Mouse (Mus musculus) liver, adult 2 months (tissue): ENCODE measurements at regions not wholly inside any gene's neighbourhood (a gene's known extent, or its start where the extent isn't known, plus 50 kb on each side); places are given as distances from the start of the nearest gene placed in this dataset.
A peak's percentile ranks its signal among the peaks of the same experiment; 100 is the strongest.
"Not testable (repeated sequence)": the region's sequence is repeated elsewhere in the genome, so short reads cannot be mapped to it uniquely, and the experiment has no call there.

ENCODE experiments used
- DNase-seq: peaks from one replicate; pipeline ENCODE4 v3.0.0-alpha.2; 2011; ENCODE audit warnings: low read depth, low spot score; ENCODE audit errors: extremely low read depth
- H3K27ac ChIP-seq: fragments of 200-500 bp; replicated peaks from 2 replicates; pipeline ENCODE4 v1.5.1; 2012; ENCODE audit warnings: low read depth, mild to moderate bottlenecking, control low read depth, inconsistent platforms, low read length; ENCODE audit not compliant: insufficient read depth
- H3K27me3 ChIP-seq: fragments of 200-500 bp; 2 replicates; pipeline ENCODE4 v1.6.1; 2012; ENCODE audit warnings: mild to moderate bottlenecking, moderate library complexity, low read length, inconsistent platforms; ENCODE audit not compliant: control insufficient read depth, insufficient read depth
- H3K36me3 ChIP-seq: fragments of 200-500 bp; 2 replicates; pipeline ENCODE4 v1.6.1; 2012; ENCODE audit warnings: low read length, inconsistent platforms; ENCODE audit not compliant: control insufficient read depth, insufficient read depth
- H3K4me1 ChIP-seq: fragments of 200-500 bp; 2 replicates; pipeline ENCODE4 v1.6.1; 2011; ENCODE audit warnings: low read length; ENCODE audit not compliant: control insufficient read depth, insufficient read depth
- H3K4me3 ChIP-seq: fragments of 200-500 bp; 2 replicates; pipeline ENCODE4 v1.5.1; 2011; ENCODE audit warnings: low read depth, mild to moderate bottlenecking, control low read depth, low read length, moderate library complexity; ENCODE audit not compliant: insufficient read depth
- H3K79me2 ChIP-seq: fragments of 200-500 bp; 2 replicates; pipeline ENCODE4 v1.6.1; 2012; ENCODE audit warnings: inconsistent platforms, mild to moderate bottlenecking, low read length, moderate library complexity; ENCODE audit not compliant: control insufficient read depth, insufficient read depth
- H3K9ac ChIP-seq: fragments of 200-500 bp; 2 replicates; pipeline ENCODE4 v1.6.1; 2012; ENCODE audit warnings: low read depth, mild to moderate bottlenecking, control low read depth, inconsistent platforms, low read length
- CTCF ChIP-seq: fragments of 200-500 bp; IDR thresholded peaks from 2 replicates; pipeline ENCODE4 v1.5.1; 2011; ENCODE audit warnings: low read depth, low read length, control low read depth
- POLR2A ChIP-seq: fragments of 200-500 bp; IDR thresholded peaks from 2 replicates; pipeline ENCODE4 v1.6.1; 2011; ENCODE audit warnings: low read length, control low read depth; ENCODE audit not compliant: insufficient read depth; ENCODE audit errors: extremely low read depth
- WGBS: fragments of 180-500 bp; shearing (Covaris S2); methylation state at CpG from one replicate; pipeline ENCODE4 v1.1.7; 2018; 5-methylcytosine and 5-hydroxymethylcytosine counted together

DNA sequence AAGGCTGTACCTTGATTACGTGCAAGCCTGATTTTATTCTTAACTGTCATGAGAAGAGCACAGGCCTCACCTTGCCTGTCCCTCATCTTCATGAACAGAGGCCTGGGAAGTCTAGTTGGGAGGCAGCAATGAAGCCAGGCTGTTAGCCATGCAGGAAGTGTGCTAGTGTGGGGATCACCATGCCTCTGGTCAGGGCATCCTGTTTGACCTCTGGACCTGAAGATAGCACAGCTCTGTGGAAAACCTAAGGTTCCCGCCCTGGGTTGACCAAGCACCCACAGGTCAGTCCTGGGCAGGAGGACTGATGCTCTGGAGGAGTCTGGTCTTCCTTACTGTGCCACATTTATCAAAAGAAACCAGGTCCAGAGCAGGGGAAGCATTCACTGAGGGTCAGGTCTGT is 157.6 kb downstream of the Gm906 start:
- Histone ChIP-seq H3K9ac (no peak overlapping the region), H3K36me3 (no peaks in the 10 kb centered on the region), H3K4me3 (no peak overlapping the region), H3K79me2 (no peaks in the 10 kb centered on the region), H3K27me3 (no peaks in the 10 kb centered on the region), H3K27ac (no peak overlapping the region), H3K4me1 (no peaks in the 10 kb centered on the region)
- WGBS, result 78% methylated on average over 2 of the region's 2 CpGs
- TF ChIP-seq POLR2A (no peak), CTCF (no peak)
- DNase-seq, result no peak

- WGBS, result 79% methylated on average over 4 of the region's 4 CpGs
- Histone ChIP-seq H3K4me1 (no peaks in the 10 kb centered on the region), H3K27me3 (no peaks in the 10 kb centered on the region), H3K27ac (no peak overlapping the region), H3K4me3 (no peak overlapping the region), H3K79me2 (no peaks in the 10 kb centered on the region), H3K9ac (no peak overlapping the region), H3K36me3 (no peaks in the 10 kb centered on the region)
- DNase-seq, result no peak
- TF ChIP-seq CTCF, result no peak
- no peak for TF ChIP-seq POLR2A
Measured at GRCm38 (mm10) chr13:50064841-50065240, 185.3 kb downstream of the Gm906 start.

GRCm38 (mm10) chr13:50064365-50064764 is 185.7 kb downstream of the Gm906 start:
- H3K27ac ChIP-seq, DNase-seq, H3K4me3 ChIP-seq, H3K4me1 ChIP-seq, H3K27me3 ChIP-seq, H3K9ac ChIP-seq, H3K79me2 ChIP-seq, H3K36me3 ChIP-seq: not testable (repeated sequence)
- 72% methylated on average over 2 of the region's 2 CpGs for WGBS
- TF ChIP-seq CTCF, result 0 out of 2 replicates have a peak, but pooled peaks have one; percentile 3

DNA sequence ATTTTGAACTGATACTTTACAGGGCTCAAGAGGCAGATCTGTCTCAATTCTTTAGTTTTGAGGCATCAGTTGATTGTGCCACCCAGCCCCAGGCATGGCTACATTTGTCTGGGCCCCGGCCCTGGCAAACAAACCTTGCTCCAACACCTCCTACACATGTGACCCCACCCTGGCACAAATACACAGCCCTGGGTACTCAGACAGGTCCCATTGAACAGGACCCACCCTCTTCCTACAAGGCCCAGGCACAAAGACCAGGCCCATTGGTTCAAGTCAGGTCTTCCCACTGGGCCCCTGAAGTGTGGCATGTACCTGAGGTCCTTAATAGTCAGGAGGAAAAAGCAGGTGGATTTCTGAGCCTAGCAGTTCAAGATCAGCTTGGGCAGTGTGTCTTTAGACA is 190.4 kb downstream of the Gm906 start:
- H3K27ac ChIP-seq, H3K9ac ChIP-seq, H3K4me3 ChIP-seq, H3K27me3 ChIP-seq, H3K36me3 ChIP-seq, DNase-seq, H3K4me1 ChIP-seq, H3K79me2 ChIP-seq: not testable (repeated sequence)
- WGBS, result 44% methylated on average over 1 of the region's 1 CpGs

GRCm38 (mm10) chr13:50059054-50059453 is 191.1 kb downstream of the Gm906 start:
- peak; percentile 26 for DNase-seq
- not testable (repeated sequence) for H3K9ac ChIP-seq, H3K36me3 ChIP-seq, H3K4me1 ChIP-seq, H3K4me3 ChIP-seq, H3K27me3 ChIP-seq, H3K79me2 ChIP-seq, H3K27ac ChIP-seq
- WGBS, result 27% methylated on average over 2 of the region's 2 CpGs

GRCm38 (mm10) chr13:50051746-50052145 is 198.4 kb downstream of the Gm906 start:
- not testable (repeated sequence) for H3K4me1 ChIP-seq, H3K4me3 ChIP-seq, H3K79me2 ChIP-seq, DNase-seq, H3K27me3 ChIP-seq, H3K36me3 ChIP-seq, H3K27ac ChIP-seq, H3K9ac ChIP-seq

- not testable (repeated sequence) for H3K79me2 ChIP-seq, H3K27me3 ChIP-seq, H3K4me3 ChIP-seq, H3K4me1 ChIP-seq, H3K27ac ChIP-seq, H3K9ac ChIP-seq, H3K36me3 ChIP-seq
- 40% methylated on average over 3 of the region's 3 CpGs for WGBS
- peak; percentile 35 for DNase-seq
Measured at GRCm38 (mm10) chr13:50051110-50051509, 199.0 kb downstream of the Gm906 start.
